Mouse (Mus musculus): ENCODE measurements around the gene Yaf2.
A peak's percentile ranks its signal among the peaks of the same experiment; 100 is the strongest.
"Not testable (repeated sequence)": the region's sequence is repeated elsewhere in the genome, so short reads cannot be mapped to it uniquely, and the experiment has no call there.

Yaf2 gene

GRCm38 (mm10) chr15:93251553-93252250, 85.0 kb downstream of the Yaf2 start:
- peak in 1 of 2 experiments; percentile 14 for DNase-seq

DNA sequence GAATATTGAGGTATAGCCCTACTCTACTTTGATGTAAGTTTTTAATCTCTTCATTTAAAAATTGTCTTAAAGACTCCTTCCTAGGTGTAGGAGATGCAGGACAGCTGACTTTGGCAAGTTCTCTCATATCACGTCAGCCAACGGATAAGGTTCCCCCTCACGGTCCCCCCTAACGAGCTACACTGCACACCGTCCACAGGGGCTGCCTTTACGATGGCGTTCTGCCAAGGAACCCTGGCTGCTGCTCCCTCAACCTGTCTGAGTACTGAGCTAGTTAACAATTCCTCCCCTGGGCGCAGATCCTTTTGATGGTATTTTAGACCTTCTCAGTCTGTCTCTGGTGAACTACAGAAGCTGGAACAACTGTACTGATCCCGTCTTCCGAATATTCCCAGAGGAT, 93.5 kb downstream of the Yaf2 start:
- DNase-seq, result no peak

DNA sequence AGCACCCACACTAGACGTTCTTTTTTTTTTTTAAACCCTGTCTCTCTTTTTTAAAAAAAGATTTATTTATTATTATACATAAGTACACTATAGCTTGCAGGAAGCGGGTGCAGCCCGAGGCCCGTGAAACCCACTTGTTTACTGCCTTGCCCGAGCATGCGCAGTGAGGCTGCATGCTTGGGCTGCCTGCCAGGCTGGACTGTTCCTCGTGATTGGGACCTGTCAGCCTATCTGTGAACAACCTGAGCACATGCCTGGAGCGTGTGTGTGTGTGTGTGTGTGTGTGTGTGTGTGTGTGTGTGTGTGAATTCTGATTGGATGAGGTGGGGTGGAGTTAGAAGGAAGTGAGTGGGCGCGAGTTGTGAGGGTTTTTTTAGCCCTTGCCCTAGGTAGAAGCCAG, 100.3 kb downstream of the Yaf2 start:
- not testable (repeated sequence) for DNase-seq
